Mouse (Mus musculus) ovary, postnatal 14 days (tissue): Measurements from ENCODE around the gene Mrm3.

Experiments
- DNase-seq: peaks from one replicate; pipeline ENCODE4 v3.0.0; 2022; ENCODE audit warnings: low spot score

Mrm3 gene

DNA sequence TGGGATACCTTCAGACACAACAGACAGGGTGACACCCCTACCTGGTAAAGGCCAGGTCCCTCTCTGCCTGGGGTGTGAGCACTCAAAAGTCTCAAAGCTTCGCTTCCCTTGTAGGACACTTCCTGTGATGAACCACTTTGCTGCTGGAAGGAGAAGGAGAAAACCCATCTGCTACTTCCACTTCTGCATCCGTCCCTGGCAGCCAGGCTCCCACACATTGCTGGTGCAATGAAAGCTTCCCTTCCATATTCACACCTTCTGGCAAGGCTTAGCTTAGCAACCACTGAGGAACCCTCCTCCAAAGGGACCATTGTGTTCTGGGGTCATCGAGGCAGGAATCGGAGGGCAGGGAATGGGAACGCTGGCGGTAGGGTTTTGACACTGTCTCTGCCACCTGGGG, 45.1 kb downstream of the Mrm3 start:
- DNase-seq, result no peak

GRCm38 (mm10) chr11:76290367-76290766, 46.9 kb downstream of the Mrm3 start:
- no peak for DNase-seq

- no peak for DNase-seq
These were observed 48.4 kb downstream of the Mrm3 start for GRCm38 (mm10) chr11:76291960-76292359.

DNA sequence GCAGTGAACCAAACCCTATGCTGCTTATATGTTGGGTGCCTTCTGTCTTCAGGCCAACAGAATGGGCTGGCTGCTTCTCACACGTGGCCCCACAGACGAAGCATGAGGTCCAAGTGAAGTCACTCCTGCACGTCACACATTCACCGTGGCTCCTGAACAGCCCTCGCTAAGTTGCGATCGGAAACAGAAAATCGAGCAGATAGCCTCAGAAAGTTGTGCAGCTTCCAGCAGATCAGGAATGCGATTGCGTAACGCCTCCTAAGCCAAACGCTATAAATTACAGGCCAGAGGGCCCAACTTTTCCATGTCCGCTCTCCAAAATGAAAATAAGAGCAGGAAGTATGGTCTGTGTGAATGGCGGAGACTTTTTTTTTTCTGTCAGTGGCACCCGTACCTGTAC, 48.9 kb downstream of the Mrm3 start:
- no peak for DNase-seq

DNA sequence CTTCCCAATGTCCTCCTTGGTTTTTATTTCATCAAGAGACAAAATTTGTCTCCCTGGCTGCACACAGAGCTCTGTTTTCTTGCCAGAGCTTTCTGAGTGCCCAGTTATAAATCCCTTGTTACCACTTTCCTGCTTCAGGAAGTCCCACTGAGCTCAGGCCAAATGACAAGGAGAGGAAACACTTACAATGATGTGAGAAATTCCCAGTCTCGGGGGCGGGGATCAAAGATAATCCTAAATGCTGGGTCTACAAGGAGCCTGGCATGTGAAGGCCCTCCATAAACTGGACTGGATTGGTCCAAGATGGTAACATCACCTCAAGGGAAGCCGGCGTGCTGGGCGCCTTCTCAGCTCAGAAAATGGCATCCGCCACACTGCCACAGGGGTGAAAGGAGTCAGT, 49.3 kb downstream of the Mrm3 start:
- no peak for DNase-seq

- DNase-seq, result no peak
These were observed 50.6 kb downstream of the Mrm3 start for GRCm38 (mm10) chr11:76294078-76294477.

DNA sequence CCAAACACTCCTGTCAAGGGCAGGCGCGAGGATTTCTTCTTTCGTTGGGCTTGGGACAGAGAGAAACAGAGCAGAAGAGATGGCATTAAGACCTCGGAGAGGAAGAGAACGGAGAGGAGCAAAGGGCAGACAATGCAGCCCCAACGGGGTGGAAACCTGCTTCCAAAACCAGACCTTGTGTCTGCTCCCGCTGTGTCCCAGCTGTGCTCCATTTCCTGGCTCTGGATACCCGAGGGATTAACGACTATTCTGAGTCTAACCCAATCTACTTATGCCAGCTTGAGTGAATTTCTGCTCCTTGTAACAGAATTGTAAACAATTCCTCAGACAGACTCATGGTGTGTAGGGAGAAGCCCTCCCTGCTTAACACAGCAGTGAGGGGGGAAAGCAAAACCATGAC, 51.3 kb downstream of the Mrm3 start:
- DNase-seq, result no peak

- DNase-seq, result no peak
These were observed 53.7 kb downstream of the Mrm3 start for GRCm38 (mm10) chr11:76297252-76297651.

DNA sequence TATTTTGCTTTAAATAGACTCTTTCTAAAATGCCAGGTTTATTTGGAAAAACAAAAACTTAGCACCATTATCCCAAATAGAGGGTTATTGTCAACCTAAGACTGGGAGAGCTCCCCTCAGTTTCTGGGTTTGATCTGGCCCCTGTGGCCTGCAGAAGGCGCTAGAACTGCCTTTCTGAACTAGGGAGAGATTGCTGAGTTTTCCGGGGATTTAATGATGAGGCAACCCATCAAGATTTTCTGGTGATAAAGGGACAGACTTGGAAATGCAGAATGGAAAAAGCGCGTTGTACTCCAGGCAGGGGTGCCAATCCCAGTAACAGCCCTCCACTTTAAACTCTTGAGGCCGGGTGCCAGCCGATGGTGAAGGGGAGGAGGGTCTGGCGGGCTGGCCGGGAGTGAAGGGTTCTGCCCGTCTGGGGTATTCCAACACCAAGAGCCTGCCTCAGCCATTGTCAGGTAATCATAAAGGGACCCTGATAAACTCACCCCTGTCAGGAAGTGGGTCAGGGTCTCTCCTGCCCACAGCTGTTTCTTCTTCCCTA, 55.0 kb downstream of the Mrm3 start:
- no peak for DNase-seq
